Mouse (Mus musculus) urinary bladder, postnatal 10 days (tissue): Measurements from ENCODE around the gene Sf3b2.
"Not testable (repeated sequence)": the region's sequence is repeated elsewhere in the genome, so short reads cannot be mapped to it uniquely, and the experiment has no call there.

Experiments
- DNase-seq: peaks from one replicate; pipeline ENCODE4 v3.0.0; 2022; ENCODE audit warnings: low spot score

Gene Sf3b2

DNA sequence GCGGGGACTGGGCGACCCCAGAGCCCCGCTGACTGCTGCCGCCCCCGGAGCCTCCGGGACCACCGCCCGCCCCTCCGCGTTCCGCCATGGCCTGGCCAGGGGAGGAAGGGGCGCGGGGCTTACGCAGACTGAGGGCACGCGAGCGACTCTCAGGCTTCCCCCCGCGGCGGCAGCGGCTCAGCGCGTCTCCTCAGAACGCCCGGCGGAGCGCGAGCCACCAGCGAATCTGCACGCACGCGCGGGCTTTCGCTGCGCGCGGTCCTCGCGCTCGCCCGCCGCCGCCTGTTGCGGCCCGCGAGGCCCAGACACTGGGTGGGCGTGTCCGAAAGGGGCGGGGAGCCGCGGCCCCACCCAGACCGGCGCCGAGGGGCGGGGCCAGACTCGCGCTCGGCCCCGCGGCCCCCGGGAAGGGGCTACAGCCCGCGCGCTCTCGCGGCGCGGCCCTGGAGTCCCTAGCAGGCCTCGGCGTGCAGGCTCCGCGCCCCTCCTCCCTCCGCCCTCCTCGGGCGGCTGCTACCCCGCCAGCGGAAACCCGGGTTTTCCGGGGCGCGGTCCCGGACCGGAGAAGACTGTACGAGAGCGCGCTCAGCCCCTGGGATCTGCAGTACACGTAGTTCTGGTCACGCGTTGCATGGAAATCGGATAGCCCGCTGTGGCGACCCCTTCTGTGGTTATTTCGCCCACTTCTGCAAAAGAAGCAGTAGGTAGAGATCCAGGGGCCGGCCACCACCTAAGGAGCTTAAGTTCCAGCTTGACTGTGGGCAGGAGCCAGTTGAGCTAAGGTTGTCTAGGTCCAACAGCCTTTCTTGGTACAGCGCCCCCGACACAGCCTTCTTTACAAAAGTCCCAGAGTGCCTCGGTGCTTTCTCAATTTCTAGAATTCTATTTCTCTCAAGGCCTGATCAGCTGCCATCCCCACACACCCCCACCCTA lies 22.2 kb downstream of the Sf3b2 start, which contains the start of gene Pacs1:
TSS of gene Pacs1 (minus strand) at position 319 of the 933 bp plus-strand sequence.
- peak; percentile 32 for DNase-seq

DNA sequence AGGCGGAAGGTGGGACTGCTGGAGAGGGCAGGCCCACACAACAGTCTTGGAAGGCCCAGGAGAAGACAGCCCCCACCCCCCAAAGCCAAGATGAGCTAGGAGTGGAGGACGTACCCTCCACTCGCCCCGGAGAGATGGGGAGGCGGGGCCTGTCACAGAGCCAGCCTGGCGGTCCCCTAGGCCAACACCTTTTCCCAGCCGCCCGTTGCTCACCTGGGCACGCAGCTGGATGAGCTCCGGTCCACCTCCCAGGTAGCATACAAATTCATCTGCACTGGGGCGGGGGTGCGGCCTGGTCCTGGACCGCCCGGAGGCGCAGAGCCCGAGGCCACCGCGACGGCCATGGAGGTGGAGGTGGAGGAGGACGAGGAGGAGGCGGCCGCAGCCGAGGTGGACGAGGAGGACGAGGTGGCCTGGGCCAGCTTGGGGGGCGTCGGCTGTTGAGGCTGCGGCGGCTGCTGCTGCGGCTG lies 22.9 kb downstream of the Sf3b2 start:
- no peak for DNase-seq

DNA sequence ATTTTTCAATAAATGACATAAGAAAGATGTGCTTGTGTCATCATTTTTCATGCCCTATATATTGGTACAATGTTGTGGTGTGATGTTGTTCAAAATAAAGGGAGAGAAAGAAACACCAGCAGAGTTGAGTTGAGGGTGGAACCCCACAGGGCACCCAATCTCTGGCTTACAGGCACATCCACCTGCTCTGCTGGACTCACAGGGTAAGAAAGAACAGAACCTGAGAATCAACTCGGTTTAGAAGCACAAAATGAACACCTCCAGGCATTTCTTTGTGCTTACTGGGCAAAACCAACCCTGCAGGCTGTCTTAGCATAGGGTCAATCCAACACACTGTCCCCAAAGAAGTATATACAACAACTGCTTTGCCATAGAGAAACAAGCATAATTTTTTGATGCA lies 23.8 kb downstream of the Sf3b2 start:
- DNase-seq, result no peak

DNA sequence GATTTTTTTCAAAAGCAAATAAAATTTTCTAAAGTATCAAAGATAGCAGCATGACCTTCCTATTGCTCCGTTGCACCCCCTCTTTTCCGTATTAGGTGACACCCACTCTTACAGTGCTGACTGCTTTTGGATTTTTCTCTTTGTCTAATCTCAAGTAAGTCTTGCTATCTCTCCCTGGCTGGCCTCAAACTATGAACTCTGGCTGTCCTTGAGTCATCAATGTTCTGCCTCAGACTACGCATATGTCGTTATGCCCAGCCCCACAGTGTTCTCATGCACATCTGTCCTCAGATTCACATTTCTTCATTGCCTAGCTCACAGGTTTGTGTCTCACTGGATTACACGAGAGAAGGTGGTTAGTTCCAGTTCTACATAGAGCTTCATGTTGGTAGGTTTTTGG lies 25.9 kb downstream of the Sf3b2 start:
- DNase-seq, result no peak

DNA sequence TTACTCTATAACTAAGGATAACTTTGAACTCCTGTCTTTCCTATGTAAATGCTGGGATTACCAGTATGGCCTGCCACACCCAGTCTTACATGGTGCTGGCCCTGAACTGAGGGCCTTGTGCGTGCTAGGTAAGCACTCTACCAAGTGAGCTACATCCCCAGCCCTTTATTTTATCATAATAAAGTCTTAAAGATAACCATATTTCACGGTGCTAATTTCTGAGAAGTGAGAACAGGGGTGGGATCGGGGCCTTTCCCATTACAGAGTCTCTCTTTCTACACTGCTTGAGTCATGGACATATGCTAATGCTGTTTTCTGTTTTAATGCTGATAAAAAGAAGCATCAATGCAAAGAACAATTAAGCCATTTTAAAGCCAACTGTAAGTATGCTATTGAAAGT lies 26.4 kb downstream of the Sf3b2 start:
- DNase-seq, result no peak

DNA sequence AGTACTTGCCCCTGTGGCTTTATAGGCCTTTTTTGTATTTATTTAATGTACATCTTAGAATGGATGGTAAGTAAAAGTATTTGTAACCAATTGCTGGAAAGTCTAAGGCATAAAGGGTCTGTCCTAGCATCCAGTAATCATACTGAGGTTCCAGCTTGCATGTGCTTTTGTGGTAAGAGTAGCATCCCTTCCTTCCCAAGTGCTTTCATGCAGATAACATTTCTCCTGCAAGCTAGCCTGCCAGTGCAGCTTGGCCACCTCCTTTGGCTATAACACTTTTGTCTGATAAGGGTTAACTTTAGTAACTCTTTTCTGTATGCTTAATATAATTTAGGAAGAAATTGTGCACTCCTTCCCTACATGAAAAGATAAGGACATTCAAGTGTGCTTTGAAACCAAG lies 27.2 kb downstream of the Sf3b2 start:
- DNase-seq, result no peak

DNA sequence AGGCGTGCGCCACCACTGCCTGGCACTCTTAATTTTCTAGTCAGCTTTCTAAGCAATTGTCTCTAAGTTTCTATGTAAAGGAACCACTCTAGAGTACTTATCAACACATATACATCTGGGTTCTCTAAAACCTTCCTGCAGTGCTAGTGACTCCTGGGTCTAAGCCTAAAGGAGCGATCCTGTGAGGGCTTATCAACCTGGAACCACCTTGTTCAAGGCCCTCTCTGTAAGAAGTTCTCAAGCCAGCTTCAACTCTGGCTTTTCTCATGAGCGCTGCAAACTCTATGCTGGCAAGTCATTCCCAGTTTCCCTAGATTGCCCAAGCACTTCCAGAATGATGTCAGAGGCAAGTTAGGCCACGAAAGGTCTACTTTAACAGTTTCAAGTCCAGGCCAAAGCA lies 28.2 kb downstream of the Sf3b2 start:
- DNase-seq, result no peak

DNA sequence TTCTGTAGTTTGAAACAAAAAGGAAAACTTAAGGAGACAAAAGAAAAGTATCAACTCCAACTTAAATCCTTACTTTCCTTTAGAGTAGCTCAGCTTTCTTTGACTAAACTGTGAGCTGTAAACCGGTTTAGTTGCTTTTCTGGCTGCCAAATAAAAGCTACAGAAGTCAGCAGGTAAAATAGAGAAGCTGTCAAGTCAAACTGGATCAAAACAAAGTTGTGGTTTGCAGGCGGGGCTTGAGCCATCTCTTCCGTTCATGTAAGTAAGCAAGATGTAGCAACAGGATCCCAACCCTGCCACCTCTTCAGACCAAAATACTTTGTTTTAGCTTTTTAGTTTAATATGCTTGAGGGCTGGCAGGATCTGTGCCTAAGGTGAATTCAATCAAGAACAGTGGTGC lies 38.1 kb downstream of the Sf3b2 start:
- no peak for DNase-seq

DNA sequence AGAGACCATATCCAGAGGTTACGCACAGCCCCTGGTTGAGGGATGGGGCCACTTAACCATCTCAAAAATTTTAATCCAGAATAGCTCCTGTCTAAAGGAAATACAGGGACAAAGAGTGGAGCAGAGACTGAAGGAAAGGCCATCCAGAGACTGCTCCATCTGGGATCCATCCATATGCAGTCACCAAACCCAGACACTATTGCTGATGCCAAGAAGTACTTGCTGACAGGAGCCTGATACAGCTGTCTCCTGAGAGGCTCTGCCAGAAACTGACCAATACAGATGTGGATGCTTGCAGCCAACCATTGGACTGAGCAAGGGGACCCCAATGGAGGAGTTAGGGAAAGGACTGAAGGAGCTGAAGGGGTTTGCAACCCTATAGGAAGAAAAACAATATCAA lies 58.3 kb downstream of the Sf3b2 start:
- not testable (repeated sequence) for DNase-seq

DNA sequence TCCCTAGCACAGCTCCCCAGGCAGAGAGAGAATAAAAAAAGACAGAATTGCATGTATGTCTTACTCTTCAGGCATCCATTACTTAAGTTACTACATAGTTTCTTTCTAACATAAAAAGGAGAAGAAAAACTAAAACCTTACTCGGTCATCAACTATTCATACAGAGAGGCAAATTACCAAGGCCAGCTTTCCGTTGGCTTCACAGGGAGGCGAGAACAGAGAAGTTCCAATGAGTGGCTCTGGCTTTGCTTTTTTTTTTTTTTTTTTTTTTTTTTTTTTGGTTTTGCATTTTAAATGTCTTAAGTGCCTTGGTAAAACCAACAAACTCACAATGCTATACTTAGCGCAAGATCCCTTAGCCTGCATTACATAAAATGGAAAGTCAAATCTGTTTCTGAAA lies 62.6 kb downstream of the Sf3b2 start:
- DNase-seq, result no peak

DNA sequence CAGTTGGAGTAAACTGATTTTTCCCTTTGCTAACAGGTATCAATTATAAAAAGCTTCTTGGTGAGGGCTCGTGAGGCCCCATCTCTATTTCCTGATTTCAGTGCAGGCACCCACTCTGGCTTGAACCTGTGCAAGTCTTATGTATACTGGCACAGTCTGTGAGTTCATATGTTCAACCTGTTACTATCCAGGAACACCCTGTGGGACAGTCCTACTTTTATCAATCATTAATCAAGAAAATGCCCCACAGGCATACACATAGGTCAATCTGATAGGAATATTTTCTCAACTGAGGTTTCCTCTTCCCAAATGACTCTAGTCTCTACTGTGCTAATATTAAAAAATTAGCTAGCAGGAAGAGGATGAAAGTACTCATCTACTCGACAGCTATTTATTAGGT lies 65.1 kb downstream of the Sf3b2 start:
- DNase-seq, result no peak

DNA sequence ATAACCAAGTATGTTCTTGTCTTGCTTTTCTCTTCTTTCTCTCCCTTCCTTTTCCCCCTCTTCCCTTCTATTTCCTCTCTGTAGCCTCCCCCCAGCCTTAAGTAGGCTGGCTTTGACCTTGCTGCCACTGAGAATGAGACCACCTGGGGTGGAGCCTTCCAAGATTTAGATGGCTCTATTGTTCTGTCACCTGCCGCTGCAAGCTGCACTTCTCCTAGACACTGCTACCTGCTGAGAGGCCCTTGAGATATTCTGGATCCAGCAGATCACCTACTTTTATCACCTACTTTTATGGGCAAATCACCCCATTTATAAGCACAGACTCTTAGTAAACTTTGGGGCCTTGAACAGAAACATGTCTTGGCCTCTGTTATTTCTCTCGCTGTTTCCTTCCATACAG lies 70.6 kb downstream of the Sf3b2 start:
- no peak for DNase-seq

DNA sequence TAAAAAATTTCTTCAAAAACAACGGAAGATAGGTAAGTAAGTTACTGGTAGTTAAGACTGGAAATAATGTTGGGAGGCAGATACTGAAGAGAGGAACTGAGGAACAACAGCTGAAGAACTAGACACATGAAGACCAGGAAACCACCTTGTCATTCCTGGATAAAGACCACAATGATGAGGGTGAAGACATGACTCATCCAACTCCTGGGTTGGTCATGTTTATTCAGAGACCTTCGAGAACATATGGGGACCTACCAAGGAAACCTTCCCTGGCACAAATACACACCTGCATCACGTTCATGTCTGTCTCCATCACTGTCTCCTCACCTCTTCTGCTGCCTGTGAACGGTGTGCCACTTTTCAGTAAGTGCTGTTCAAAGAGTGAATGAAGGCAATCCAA lies 71.2 kb downstream of the Sf3b2 start:
- no peak for DNase-seq
